11 mouse cellular contexts compared by ENCODE assay signal in the genomic region with DNA sequence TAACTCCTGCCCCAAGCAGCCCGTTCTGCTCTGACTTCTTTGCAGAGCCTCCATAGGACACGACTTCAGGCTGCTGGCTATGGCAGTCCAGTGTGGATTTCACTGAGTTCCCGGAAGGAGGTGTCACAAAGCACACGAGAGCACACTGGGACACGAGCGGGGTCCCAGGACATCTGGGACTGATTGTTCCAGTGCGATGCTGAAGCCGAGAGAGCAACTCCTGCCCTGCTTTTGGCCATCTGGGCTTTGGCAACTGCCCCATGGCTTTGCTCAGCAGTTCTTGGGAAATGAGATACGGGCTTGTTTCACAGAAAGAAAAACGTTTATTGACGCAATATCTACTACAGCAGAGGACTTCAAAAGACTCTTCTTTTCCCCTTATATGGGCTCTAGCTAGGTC. TPM values are rescaled to one million over a fixed set of nuclear protein-coding genes. Genes with fewer than 3 reads are reported as not detected.
A peak's percentile ranks its signal among the peaks of the same experiment; 100 is the strongest.
DNase-seq lines count a peak whose midpoint lies in the region; ATAC-seq and TF ChIP-seq lines count a peak whose summit lies in the region.
"Had no signal": no experiment of that assay in that cellular context is flagged by ENCODE, and none has a peak within 500 bp of the region (broad histone marks: within the 10 kb centered on the region; RNA-seq: fewer than 3 reads in every experiment).

No protein-coding gene starts in this region.

- H3K27ac ChIP-seq in hindbrain, embryonic 10.5 days = no peak overlapping the region
- no peak overlapping the region for H3K27ac ChIP-seq in hindbrain, embryonic 16.5 days (ENCODE audit: low read depth, low read length)
- H3K27ac ChIP-seq in embryonic facial prominence, embryonic 12.5 days = no peak overlapping the region
- H3K27ac ChIP-seq in forebrain, embryonic 14.5 days (ENCODE audit: low read depth, low read length) = no peak overlapping the region
- H3K27ac ChIP-seq in liver, postnatal 0 days (ENCODE audit: low read depth) = no peak overlapping the region
- H3K27ac ChIP-seq: layer of hippocampus, adult 2 months had no signal

- intact Hi-C loops in heart, postnatal 36 days (cut with DNase I) = no loop called here

- H3K4me2 ChIP-seq in hindbrain, embryonic 16.5 days (ENCODE audit: low read length) = no peak overlapping the region
- 0 out of 2 replicates have a peak overlapping the region, but pooled peaks have one; percentile 2 for H3K4me2 ChIP-seq in embryonic facial prominence, embryonic 12.5 days (replicated peaks)
- H3K4me2 ChIP-seq in forebrain, embryonic 14.5 days (ENCODE audit: low read length) = no peak overlapping the region
- no peak overlapping the region for H3K4me2 ChIP-seq in liver, postnatal 0 days (ENCODE audit: low read depth, low read length)

- no peaks in the 10 kb centered on the region for H3K4me1 ChIP-seq in hindbrain, embryonic 10.5 days (replicated peaks)
- no peaks in the 10 kb centered on the region for H3K4me1 ChIP-seq in hindbrain, embryonic 16.5 days (ENCODE audit: control insufficient read depth, insufficient read depth, low read depth, low read length)
- peaks cover 5% of the 10 kb centered on the region for H3K4me1 ChIP-seq in embryonic facial prominence, embryonic 12.5 days
- H3K4me1 ChIP-seq in forebrain, embryonic 14.5 days (ENCODE audit: control insufficient read depth, insufficient read depth, low read length) = no peaks in the 10 kb centered on the region
- H3K4me1 ChIP-seq in liver, postnatal 0 days (ENCODE audit: insufficient read depth) = no peaks in the 10 kb centered on the region
- H3K4me1 ChIP-seq: megakaryocyte, embryonic 14.5 days had no signal

- H3K9me3 ChIP-seq in hindbrain, embryonic 10.5 days = no peaks in the 10 kb centered on the region
- H3K9me3 ChIP-seq in hindbrain, embryonic 16.5 days (ENCODE audit: control insufficient read depth, low read length) = no peaks in the 10 kb centered on the region
- H3K9me3 ChIP-seq in embryonic facial prominence, embryonic 12.5 days = no peaks in the 10 kb centered on the region
- H3K9me3 ChIP-seq in forebrain, embryonic 14.5 days (replicated peaks; ENCODE audit: control insufficient read depth, low read length) = no peaks in the 10 kb centered on the region
- no peaks in the 10 kb centered on the region for H3K9me3 ChIP-seq in liver, postnatal 0 days (ENCODE audit: low read length)
- H3K9me3 ChIP-seq: megakaryocyte, embryonic 14.5 days had no signal

- no peaks in the 10 kb centered on the region for H3K36me3 ChIP-seq in hindbrain, embryonic 10.5 days
- H3K36me3 ChIP-seq in hindbrain, embryonic 16.5 days (ENCODE audit: control insufficient read depth, insufficient read depth, low read length) = no peaks in the 10 kb centered on the region
- H3K36me3 ChIP-seq in embryonic facial prominence, embryonic 12.5 days = no peaks in the 10 kb centered on the region
- H3K36me3 ChIP-seq in forebrain, embryonic 14.5 days (ENCODE audit: control insufficient read depth, insufficient read depth, low read length) = no peaks in the 10 kb centered on the region
- H3K36me3 ChIP-seq in liver, postnatal 0 days (replicated peaks; ENCODE audit: insufficient read depth, low read length) = no peaks in the 10 kb centered on the region

- no peak overlapping the region for H3K4me3 ChIP-seq in hindbrain, embryonic 10.5 days
- H3K4me3 ChIP-seq in hindbrain, embryonic 16.5 days (ENCODE audit: low read length) = no peak overlapping the region
- H3K4me3 ChIP-seq in embryonic facial prominence, embryonic 12.5 days = no peak overlapping the region
- no peak overlapping the region for H3K4me3 ChIP-seq in forebrain, embryonic 14.5 days (ENCODE audit: low read depth, low read length)
- no peak overlapping the region for H3K4me3 ChIP-seq in liver, postnatal 0 days (ENCODE audit: low read depth, low read length)
- H3K4me3 ChIP-seq: layer of hippocampus, adult 2 months; megakaryocyte, embryonic 14.5 days had no signal

- WGBS in hindbrain, embryonic 10.5 days = 64% methylated on average over 11 of the region's 11 CpGs
- 77% methylated on average over 11 of the region's 11 CpGs for WGBS in hindbrain, embryonic 16.5 days
- WGBS in embryonic facial prominence, embryonic 12.5 days = 28% methylated on average over 11 of the region's 11 CpGs
- WGBS in forebrain, embryonic 14.5 days = 85% methylated on average over 11 of the region's 11 CpGs
- 65% methylated on average over 11 of the region's 11 CpGs for WGBS in liver, postnatal 0 days (ENCODE audit: insufficient replicate concordance)

- H3K9ac ChIP-seq in hindbrain, embryonic 16.5 days (ENCODE audit: low read depth, low read length) = no peak overlapping the region
- no peak overlapping the region for H3K9ac ChIP-seq in embryonic facial prominence, embryonic 12.5 days
- H3K9ac ChIP-seq in forebrain, embryonic 14.5 days (ENCODE audit: low read length) = no peak overlapping the region
- no peak overlapping the region for H3K9ac ChIP-seq in liver, postnatal 0 days (replicated peaks)

- ATAC-seq in hindbrain, embryonic 16.5 days = no peak
- ATAC-seq in embryonic facial prominence, embryonic 12.5 days (ENCODE audit: insufficient number of reproducible peaks, insufficient read depth, low FRiP score, low TSS enrichment) = no peak
- ATAC-seq in forebrain, embryonic 14.5 days = no peak
- ATAC-seq in liver, postnatal 0 days = no peak

- peak; percentile 14 for DNase-seq in hindbrain, embryonic 10.5 days (ENCODE audit: low spot score)
- peak; percentile 37 to 41 for DNase-seq in heart, postnatal 36 days
- DNase-seq in lung, postnatal 36 days = peak; percentile 18
- DNase-seq in forebrain, embryonic 14.5 days (ENCODE audit: low spot score) = no peak
- DNase-seq in liver, postnatal 0 days = no peak
- DNase-seq in right cerebral cortex, postnatal 10 days (ENCODE audit: low spot score in 2 of 2) = no peak
- DNase-seq: cerebellum, adult 8-10 months had no signal

- no peak for TF ChIP-seq EP300 in liver, postnatal 0 days (IDR thresholded peaks at IDR 0.05; ENCODE audit: low read depth)

- TF ChIP-seq CTCF in liver, postnatal 0 days (IDR thresholded peaks at IDR 0.05; ENCODE audit: low read depth) = no peak

- no peaks in the 10 kb centered on the region for H3K27me3 ChIP-seq in hindbrain, embryonic 10.5 days (ENCODE audit: insufficient read depth, poor library complexity, severe bottlenecking)
- no peaks in the 10 kb centered on the region for H3K27me3 ChIP-seq in hindbrain, embryonic 16.5 days (replicated peaks; ENCODE audit: control insufficient read depth, insufficient read depth, low read length)
- no peaks in the 10 kb centered on the region for H3K27me3 ChIP-seq in embryonic facial prominence, embryonic 12.5 days
- no peaks in the 10 kb centered on the region for H3K27me3 ChIP-seq in forebrain, embryonic 14.5 days (replicated peaks; ENCODE audit: control insufficient read depth, insufficient read depth, low read length)
- H3K27me3 ChIP-seq in liver, postnatal 0 days (ENCODE audit: insufficient read depth, low read length) = no peaks in the 10 kb centered on the region

RNA-seq across cellular contexts. Expression of gene Rad1, which starts 20.3 kb away (rescaled TPM):
- polyA plus RNA-seq in hindbrain, embryonic 10.5 days (2016; fragmentation: Nextera tagmentation; extraction: Ambion mirVana) = 44.3 and 50.8 TPM in 2 replicates
- 18.5 and 22.4 TPM in 2 replicates for polyA plus RNA-seq in hindbrain, embryonic 16.5 days (2015; fragmentation: Nextera tagmentation; extraction: Ambion mirVana)
- polyA plus RNA-seq in embryonic facial prominence, embryonic 12.5 days (2016; fragmentation: Nextera tagmentation; extraction: Ambion mirVana) = 41.1 and 41.7 TPM in 2 replicates
- total RNA-seq in heart, postnatal 36 days (2021) = 1 to 10 TPM; 7.2 to 9.1 TPM
- 13.7 and 14.3 TPM in 2 replicates for polyA plus RNA-seq in forebrain, embryonic 14.5 days (2014; fragmentation: Nextera tagmentation; extraction: Ambion mirVana)
- polyA plus RNA-seq in liver, postnatal 0 days (2015; fragmentation: Nextera tagmentation; extraction: Ambion mirVana) = 10.2 and 11.9 TPM in 2 replicates

RNA-seq across cellular contexts. Expression of gene Brix1, which starts 20.4 kb away (rescaled TPM):
- 113 and 115 TPM in 2 replicates for polyA plus RNA-seq in hindbrain, embryonic 10.5 days (2016; fragmentation: Nextera tagmentation; extraction: Ambion mirVana)
- 40.2 and 45.6 TPM in 2 replicates for polyA plus RNA-seq in hindbrain, embryonic 16.5 days (2015; fragmentation: Nextera tagmentation; extraction: Ambion mirVana)
- polyA plus RNA-seq in embryonic facial prominence, embryonic 12.5 days (2016; fragmentation: Nextera tagmentation; extraction: Ambion mirVana) = 114 and 126 TPM in 2 replicates
- total RNA-seq in heart, postnatal 36 days (2021) = 10 to 100 TPM; 19.9 to 20.0 TPM
- 90.4 and 101 TPM in 2 replicates for polyA plus RNA-seq in forebrain, embryonic 14.5 days (2014; fragmentation: Nextera tagmentation; extraction: Ambion mirVana)
- polyA plus RNA-seq in liver, postnatal 0 days (2015; fragmentation: Nextera tagmentation; extraction: Ambion mirVana) = 57.9 and 60.7 TPM in 2 replicates

RNA-seq across cellular contexts. Expression of gene Dnajc21, which starts 35.8 kb away (rescaled TPM):
- 10.6 and 13.9 TPM in 2 replicates for polyA plus RNA-seq in hindbrain, embryonic 10.5 days (2016; fragmentation: Nextera tagmentation; extraction: Ambion mirVana)
- 5.9 and 6.4 TPM in 2 replicates for polyA plus RNA-seq in hindbrain, embryonic 16.5 days (2015; fragmentation: Nextera tagmentation; extraction: Ambion mirVana)
- polyA plus RNA-seq in embryonic facial prominence, embryonic 12.5 days (2016; fragmentation: Nextera tagmentation; extraction: Ambion mirVana) = 16.1 and 16.9 TPM in 2 replicates
- 10 to 100 TPM; 37.1 to 41.5 TPM for total RNA-seq in heart, postnatal 36 days (2021)
- polyA plus RNA-seq in forebrain, embryonic 14.5 days (2014; fragmentation: Nextera tagmentation; extraction: Ambion mirVana) = 5.1 and 7.0 TPM in 2 replicates
- 8.0 and 9.4 TPM in 2 replicates for polyA plus RNA-seq in liver, postnatal 0 days (2015; fragmentation: Nextera tagmentation; extraction: Ambion mirVana)

RNA-seq across cellular contexts. Expression of gene Ttc23l, which starts 52.4 kb away (rescaled TPM):
- not detected in 2 replicates for polyA plus RNA-seq in hindbrain, embryonic 10.5 days (2016; fragmentation: Nextera tagmentation; extraction: Ambion mirVana)
- polyA plus RNA-seq in hindbrain, embryonic 16.5 days (2015; fragmentation: Nextera tagmentation; extraction: Ambion mirVana) = not detected in 2 replicates
- not detected in 2 replicates for polyA plus RNA-seq in embryonic facial prominence, embryonic 12.5 days (2016; fragmentation: Nextera tagmentation; extraction: Ambion mirVana)
- total RNA-seq in heart, postnatal 36 days (2021) = not detected
- polyA plus RNA-seq in forebrain, embryonic 14.5 days (2014; fragmentation: Nextera tagmentation; extraction: Ambion mirVana) = not detected in 2 replicates
- not detected in 2 replicates for polyA plus RNA-seq in liver, postnatal 0 days (2015; fragmentation: Nextera tagmentation; extraction: Ambion mirVana)
- total RNA-seq: layer of hippocampus, adult 2 months had no signal

Comparison
In these comparisons a context has a peak if more than half of its experiments do, and no peak if none do; other contexts are left out.
1. DNase-seq: peak in hindbrain, embryonic 10.5 days (single experiment), heart, postnatal 36 days (2 of 2) and lung, postnatal 36 days (single experiment); none in forebrain, embryonic 14.5 days (single experiment), liver, postnatal 0 days (single experiment) and right cerebral cortex, postnatal 10 days (0 of 2).